Mouse (Mus musculus) frontal cortex, postnatal 10 days (tissue): ENCODE measurements around the gene Ptpn18.
A peak's percentile ranks its signal among the peaks of the same experiment; 100 is the strongest.
"Not testable (repeated sequence)": the region's sequence is repeated elsewhere in the genome, so short reads cannot be mapped to it uniquely, and the experiment has no call there.

Source experiments
- DNase-seq, 2 experiments: peaks; one replicate each; pipeline ENCODE4 v3.0.0; 2022; ENCODE audit warnings: low spot score in 2 of 2, mixed read lengths in 1 of 2

Gene Ptpn18

DNA sequence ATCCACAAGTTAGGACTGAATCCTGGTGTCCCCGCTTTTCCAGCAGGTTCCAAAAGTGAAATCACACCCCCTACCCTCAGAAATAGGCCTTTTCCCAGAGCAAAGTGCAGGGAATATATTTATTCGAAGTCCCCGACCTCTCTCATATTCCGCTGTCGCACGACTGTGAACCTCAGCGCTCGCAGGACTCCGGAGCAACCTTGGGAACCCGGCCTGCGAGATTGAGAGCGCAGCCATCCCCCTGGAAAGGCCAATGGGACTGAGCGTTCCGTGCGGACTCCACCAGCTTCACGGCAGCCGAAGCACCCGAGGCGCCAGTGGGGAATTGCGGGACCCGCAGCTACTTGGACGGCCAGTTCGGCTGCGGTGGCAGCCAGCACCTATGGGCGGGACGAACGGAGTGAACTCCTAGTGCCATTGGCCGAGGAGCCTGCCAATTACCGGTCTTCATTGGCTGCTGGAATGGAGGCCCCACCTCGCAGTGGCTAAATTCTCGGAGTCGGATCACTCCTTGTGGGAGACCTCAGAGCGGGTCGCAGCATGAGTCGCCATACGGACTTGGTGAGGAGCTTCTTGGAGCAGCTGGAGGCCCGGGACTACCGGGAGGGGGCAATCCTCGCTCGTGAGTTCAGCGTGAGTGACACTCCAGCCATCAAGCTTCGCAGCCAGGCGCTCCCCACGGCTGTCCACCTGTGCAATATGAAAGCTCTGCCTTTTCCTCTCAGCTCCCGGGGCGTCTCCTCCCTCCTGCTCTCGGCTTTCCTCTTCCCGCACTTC lies at the start of gene Ptpn18:
Ptpn18 (plus strand) TSS at position 479 of the 777 bp plus-strand sequence.
- peak; percentile 57 to 83 for DNase-seq

DNA sequence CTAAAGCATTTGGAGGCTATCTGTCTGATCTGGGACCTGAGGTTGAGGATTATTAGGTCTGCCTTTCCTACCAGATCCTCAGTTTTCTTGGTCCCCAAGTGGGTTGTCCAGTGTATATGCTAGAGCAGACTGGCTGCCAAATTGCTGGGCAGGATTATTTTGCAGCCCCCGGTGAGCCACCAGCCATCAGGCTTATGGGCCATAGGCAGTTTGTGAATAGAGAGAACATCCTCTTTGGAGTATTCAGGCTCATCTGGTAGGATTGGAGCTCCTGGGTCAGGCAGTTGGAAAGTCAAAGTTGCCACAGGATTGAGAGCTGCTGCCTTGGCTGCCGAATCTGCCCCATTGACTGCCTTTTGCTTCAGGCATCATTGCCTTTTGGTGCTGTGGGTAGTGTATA lies 31.1 kb upstream of the Ptpn18 start:
- DNase-seq, result no peak

DNA sequence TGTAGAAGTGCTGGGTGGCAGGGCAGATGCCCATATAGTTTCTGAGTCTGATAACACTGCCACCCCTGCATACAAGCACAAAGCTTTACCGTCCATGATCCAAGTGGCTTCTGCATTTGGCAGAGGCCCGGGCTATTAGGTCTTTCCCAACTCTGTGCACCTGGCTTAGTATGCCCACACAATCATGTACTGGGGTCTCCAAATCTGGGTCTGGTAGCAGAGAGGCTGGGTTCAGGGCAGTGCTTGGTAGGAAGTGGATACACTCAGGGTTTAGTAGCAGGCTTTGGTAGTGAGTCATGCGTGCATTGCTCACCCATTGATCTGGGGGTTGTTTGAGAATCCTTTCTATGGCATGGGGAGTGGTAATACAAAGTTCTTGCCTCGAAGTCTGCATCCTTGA lies 30.3 kb upstream of the Ptpn18 start:
- DNase-seq, result no peak

DNA sequence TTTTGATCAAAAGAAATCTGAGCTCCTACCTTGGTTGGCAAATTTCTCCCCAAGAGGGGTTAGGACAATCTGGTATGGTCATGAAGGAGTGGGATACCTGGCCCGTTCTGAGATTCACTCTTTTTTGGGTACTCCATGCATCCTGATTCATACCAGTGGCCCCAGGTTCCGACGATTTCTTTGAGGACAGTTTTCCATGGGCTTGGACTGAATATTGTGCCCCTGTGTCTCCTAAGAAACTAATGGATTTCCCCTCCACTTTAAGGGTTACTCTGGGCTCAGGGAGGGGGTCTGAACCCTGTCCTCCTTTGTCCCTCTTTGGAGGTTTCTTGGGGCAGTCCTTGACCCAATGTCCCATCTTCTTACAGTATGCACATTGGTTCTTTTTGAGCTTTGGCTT lies 28.6 kb upstream of the Ptpn18 start:
- no peak for DNase-seq

DNA sequence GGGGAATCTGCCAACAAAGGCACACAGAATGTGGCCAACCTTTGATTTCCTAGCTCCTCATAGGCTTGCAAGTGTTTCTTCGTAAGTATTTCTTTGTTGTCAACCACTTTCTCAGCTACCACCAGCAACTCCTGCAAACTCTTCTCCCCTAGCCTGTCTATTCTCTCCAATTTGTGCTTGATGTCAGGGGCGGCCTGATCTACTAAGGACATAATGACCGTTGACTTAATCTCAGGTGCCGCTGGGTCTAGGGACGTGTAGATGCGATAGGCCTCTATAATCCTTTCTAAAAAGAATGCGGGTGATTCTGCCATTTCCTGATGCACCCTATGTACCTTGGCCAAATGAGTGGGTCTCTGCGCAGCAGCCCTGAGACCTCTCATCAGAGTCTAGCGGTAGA lies 28.1 kb upstream of the Ptpn18 start:
- DNase-seq, result no peak

DNA sequence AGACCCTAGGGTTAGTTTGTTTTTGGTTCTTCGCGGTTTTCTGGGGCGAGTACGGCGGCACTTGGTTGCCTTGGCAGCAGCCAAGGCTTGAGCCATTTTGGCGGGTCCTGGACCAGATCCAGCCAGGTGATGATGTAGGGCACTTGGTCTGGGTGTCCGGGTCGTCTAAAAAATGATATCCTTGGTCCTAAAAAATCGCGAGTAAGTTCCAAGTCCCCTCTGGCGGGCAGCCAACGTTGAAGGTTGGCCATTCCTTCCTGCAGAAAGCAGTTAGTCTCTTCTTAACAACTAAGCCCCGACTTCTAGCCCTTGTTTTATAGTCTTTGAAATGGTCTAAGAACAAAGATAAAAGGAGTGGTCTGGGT lies 27.2 kb upstream of the Ptpn18 start:
- DNase-seq, result peak in 1 of 2 experiments; percentile 29

DNA sequence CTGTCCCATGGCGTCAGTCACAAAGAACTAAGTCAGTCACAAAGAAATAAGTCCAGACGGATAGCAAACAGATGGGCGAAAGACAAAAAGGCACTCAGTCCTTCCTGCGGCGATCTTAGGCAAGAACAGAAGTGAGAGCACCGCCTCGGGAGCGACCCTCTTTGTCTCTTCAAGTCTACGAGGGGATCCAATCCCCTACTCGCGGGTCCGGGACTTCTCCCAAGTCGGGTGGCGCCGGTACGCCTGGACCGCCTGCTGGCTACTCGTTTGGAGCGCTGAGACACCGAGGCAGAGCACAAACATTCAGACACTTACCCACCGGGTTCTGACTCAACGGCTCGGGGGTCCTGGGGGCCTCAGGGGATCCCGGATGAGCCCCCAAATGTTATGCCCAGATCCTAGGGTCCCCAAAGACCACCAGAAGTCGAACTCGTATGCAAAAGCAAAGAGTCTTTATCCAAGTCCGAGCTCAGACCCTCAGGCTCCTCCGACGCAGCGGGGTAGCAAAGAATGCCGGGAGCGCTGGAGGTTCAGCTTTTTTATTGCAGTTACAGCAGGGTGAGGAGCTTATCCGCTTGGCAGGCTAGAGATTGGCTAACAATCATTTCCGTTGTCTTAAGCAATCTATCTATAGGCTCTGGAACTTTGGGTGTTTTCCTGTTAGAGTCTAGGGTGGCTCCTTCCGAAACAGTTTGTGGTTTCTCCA lies 26.6 kb upstream of the Ptpn18 start:
- DNase-seq, result no peak

DNA sequence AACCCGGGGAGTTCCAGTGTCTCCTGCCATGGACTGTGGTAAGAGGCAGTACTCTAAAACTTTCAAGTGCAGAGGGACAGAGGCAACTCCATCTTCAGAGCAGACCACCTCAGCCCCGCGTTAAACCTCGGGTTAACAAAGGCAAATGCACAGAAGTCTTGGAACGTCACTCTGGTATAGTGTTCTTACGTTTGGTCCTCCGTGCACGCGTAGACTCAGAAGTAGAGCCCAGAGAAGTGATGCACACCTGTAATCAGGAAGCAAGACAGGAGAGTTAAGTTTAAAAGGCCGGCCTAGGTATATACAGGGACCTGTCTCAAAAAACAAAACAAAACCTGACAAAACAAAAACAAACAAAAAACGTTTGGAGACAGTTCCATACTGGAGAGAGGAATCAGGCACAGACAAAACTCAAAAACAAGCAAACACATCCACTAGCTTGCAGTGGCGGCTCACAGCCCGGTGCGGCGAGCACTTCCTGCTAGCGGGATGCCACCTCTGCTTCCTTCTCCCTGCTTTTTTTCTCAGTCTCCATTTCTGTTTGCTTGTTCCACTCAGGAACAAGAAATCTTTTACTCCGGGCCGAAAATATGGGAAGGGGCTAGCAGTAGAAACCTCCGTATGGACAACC lies 25.6 kb upstream of the Ptpn18 start:
- no peak for DNase-seq

DNA sequence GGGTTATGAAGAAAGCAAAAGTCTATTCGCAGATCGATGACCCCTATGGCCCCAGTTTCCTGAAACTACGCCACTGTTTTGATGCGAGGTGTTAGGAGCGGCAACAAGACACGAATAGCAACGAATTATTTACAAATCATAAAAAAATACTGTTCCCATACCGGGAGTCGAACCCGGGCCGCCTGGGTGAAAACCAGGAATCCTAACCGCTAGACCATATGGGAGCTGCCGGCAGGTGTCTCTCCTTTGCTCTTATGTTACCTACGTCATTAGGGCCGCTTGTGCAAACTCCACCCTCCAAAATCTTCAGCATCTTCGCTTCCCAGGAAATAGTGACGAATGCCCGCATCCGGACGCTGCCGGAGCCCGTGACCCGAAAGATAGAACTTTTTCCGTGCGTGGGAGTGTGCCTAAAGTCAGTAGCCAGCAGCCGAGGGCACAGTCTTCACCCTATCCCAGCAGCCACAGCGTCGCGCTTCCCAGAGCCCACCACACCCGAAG lies 24.9 kb upstream of the Ptpn18 start:
- peak; percentile 77 to 88 for DNase-seq

DNA sequence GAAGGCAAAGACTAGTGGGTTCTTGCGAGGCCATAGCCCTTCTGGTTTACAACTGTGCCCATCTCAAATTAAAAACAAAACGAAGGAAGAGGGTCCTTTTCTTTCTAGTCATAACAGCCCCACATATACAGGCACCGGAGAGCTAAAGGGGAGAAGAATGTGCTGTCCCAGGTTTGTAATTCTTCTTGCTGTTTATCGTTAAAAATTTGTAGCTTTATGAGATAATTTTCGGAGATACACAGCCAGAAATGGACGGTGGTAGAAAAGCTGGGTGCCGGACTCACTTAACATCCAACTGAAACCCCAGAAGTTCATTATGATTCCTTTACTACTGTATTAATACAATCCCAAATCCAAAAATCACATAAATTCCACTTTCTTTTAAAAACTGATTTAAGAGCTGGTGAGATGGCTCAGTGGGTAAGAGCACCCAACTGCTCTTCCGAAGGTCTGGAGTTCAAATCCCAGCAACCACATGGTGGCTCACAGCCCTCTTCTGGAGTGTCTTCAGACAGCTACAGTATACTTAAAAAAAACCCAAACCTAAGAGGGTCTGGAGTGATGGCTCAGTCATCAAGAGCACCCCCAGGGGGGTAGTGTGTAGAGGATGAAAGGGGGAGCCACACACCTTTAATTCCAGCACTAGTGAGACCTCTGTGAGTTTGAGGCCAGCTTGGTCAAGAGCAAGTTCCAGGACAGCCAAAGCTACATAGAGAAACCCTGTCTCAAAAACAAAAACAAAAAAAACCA lies 24.0 kb upstream of the Ptpn18 start:
- DNase-seq, result no peak

DNA sequence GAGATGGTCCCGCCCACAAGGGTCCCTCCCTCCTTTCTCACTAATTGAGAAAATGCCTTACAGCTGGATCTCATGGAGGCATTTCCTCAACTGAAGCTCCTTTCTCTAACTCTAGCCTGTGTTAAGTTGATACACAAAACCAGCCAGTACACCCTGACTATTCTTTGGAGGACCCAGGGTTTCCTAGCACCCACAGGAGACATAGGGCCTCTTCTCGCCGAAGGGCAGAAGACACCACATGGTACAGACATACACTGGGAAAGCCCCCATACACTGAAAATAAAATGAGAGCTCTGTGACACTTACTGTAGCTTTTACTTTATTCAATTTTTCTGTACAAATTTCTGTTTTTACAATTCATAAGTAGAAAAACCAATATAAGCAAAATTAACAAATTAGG lies 23.2 kb upstream of the Ptpn18 start:
- no peak for DNase-seq

DNA sequence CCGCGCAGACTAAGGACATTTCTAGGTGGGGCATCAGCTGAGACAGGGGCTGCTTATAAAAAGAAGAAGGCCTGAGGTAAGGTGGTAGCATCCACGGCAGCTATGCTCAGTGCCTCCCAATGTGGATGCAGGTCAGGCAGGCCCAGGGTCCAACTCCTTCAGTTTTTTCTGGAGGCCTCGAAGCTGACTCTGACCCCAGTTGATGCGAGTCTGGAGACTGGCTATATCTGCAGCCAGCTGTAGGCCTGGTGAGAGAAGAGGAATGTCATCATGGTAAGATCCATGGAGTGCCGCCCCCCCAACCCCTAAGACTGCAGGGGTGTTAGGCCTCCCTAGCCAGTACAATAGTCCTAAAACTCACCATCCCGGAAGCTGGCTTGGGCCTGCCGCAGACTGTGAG lies 22.2 kb upstream of the Ptpn18 start:
- not testable (repeated sequence) for DNase-seq

DNA sequence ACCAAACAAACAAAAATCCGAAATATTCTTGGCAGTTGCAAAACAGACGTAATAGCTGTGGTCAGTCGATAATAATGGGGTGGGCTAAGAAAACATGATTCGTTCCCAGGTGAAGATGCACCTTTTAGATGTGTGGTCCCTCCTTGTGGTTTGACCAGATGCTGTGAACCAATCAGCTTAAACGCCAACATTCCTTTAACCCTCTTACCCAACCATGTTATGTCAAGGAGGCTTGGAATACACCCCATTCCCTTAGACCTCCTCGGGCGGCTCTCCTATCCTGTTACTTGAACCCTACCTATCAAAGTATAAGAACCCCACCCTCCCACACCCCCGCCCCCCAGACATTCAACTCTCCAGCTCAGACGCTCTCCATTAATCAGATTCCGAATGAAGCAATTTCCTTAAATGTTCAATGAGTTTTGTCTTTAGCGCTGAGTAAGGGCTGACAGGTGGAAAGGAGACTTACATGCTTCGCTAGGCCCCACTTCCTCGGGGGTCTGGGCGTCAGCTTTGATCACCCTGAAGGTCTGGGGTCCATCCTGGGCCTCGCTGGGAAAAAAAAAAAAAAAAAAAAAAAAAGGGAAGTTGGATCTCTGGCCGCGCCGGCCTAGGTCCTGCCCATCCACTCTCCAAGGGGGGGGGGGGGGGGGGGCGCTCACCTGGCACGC lies 21.0 kb upstream of the Ptpn18 start:
- no peak for DNase-seq

DNA sequence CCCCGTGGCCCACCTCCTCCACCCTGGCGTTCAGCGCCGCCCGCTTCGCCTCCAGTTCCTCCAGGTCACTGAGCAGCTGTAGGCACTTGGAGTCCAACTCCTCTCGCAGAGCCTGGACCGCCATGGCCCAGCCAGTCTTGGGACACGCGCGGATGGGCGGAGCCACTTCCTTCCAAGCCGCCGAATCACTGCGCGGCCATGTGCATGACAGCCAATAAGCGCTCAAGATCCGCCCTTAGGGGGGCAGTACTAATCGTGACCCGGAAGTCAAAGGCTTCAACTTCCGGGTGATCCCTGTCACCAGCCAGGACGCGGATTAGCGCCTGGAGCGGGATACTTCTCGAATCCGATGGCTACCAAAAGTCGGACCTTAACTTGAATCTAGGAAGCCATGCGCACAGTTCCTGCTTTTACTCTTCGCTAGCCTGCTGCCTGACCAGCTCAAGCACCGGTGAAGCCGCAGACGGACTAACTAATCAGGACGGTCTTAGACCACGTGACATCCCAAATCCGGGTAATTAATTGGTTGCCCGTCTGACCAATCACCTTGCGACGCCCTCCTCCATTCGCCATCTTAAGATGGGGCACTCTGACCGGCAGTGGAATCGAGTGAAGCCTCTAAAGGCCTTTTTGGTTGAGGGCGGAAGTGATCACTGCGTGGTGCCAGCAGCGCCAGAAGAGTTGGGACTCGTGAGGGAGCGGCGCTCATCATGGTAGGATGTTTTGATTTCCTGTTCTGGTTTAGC lies 20.2 kb upstream of the Ptpn18 start, which contains the start of the genes Ccdc115 and Imp4:
Ccdc115 (minus strand) TSS at position 458 of the 746 bp plus-strand sequence.
Imp4 (plus strand) TSS at position 637 of the 746 bp plus-strand sequence.
- DNase-seq, result peak; percentile 94

DNA sequence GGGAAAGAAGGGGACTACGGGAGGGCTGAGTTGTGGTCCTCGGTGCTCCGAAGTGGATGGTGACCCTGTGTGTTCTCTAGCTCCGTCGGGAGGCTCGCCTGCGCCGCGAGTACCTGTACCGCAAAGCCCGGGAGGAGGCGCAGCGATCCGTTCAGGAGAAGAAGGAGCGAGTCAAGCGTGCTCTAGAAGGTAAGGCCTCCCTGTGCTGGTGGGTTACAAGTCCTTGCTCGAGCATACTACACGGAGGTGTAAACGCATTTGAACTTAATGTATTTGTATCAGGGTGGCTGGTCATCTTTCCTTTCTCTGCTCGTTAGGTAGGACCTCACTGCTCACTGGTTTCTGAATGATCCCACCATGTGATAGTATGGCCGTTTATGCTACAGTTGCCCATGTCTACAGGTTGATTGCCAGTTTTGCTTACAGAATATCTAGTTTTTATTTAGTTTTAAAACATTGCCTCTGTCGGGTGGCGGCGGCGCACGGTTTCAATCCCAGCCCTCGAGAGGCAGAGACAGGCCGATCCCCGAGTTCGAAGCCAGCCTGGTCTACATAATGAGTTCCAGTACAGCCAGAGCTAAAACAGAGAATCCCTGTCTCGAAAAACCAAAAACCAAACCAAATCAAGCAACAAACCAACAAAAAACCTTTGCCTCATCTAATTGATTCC lies 19.5 kb upstream of the Ptpn18 start:
- no peak for DNase-seq

DNA sequence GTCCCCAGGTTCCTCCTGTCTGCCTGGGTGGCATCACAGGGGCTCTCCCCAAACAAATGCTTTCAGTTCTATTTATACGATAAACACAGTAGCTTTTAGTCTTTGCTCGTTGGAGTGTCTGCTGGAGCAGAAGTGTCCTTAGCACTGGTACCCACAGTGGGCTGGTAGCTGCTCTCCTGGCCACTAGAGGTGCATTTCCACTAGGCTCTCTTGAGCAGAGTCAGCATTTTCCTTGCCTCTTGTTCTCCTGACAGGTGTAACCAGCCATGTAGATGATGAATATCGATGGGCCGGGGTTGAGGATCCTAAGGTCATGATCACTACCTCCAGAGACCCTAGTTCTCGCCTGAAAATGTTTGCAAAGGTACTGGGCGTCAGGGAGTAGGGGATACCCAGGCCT lies 16.4 kb upstream of the Ptpn18 start:
- DNase-seq, result no peak

DNA sequence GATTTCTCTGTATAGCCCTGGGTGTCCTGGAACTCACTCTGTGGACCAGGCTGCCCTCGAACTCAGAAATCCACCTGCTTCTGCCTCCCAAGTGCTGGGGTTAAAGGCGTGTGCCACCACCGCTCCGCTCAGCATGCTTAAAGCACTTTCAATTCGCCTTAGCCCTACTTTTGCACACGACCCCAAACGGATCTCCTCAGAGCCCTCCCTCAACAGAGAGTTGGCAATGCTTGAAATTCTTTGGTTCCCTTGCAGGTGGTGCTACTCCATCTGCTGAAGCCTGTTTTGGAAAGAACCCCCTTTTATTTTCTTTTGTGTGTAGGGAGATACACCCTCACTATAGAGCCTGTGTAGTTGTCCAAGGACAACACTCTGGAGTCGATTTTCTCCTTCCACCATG lies 1.1 kb upstream of the Ptpn18 start:
- DNase-seq, result no peak

DNA sequence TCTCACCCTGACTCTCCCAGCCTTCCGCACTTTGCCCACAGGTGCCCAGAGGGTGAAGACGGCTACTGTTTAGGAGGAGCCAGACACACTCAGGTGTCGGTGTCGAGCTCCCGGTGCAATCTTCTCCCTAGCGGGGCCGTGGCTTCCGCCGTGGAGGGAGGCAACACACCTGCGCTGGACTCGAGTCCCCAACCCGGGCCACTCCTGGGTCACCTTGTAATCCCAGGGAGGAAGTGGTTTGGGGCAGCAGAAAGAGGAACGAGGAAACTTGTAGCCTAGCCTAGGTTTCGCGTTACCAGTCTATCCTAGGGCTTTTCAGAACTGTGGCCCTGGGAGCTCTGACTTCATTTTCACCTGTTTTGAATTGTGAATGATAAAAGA lies 489 bp downstream of the Ptpn18 start:
- DNase-seq, result no peak

DNA sequence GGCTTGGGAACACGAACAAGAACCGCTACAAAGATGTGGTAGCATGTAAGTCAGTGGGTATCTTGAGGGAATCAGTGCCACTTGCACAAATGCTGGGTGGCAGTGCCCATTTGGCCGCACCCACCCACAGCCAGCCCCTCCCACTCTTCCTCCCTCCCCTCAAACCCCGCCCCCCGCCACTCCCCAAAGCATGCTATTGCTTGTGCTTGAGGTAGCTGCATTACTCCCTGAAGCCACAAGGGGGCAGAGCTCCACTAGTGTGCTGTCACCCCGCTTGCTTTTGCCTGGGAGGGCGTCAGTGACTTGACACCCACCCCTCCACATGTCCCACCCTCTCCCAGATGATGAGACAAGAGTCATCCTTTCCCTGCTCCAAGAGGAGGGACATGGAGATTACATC lies 3.2 kb downstream of the Ptpn18 start:
- DNase-seq, result peak in 1 of 2 experiments; percentile 46

DNA sequence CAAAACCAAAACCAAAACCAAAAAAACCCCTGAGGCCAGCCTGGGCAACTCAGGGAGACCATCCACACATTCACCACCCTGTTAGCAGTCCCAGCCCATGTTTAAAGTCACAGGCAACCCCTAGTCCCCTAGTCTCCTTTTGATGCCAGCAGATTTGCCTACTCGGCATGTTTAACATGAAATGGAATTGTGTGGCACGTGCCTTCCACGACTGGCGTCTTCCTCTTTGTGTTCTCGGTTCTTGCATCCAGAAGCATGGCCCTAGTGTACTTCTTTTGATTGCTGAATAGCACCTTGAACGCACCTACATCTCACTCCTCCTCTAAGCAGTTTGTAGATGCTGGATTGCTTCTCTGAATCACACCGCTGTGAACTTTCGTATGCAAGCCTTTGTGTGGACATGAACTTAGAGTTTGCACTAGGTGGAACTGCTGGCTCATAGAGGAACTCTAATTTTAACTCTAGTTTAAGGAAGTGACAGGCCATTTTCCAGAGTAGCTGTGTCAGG lies 4.8 kb downstream of the Ptpn18 start:
- DNase-seq, result no peak
